Mouse (Mus musculus): ENCODE data around the gene Myo15b.
A peak's percentile ranks its signal among the peaks of the same experiment; 100 is the strongest.

Gene Myo15b

DNA sequence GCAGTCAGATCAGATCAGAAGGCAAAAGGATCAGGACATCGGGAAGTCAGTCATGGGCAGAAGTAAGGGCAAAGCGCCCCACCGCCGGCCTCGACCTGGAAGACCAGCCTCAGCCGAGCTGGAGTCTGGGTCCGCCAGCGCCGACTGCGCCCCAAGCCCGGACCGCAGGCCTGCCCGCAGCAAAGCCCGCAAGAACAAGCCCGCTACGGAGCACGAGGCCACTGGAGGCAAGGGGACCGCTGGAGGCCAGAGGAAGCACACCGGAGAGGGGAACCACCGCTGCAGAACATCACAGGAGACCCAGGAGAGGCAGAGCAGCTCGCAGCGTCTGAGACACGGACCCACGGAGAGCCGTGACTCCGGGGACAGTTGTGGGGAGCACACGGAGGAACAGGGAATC is at the start of gene Myo15b:
Myo15b (plus strand) TSS at position 53 of the 400 bp plus-strand sequence.
- DNase-seq = no peak

- peak; percentile 60 for DNase-seq
Measured at GRCm38 (mm10) chr11:115808696-115809310, 49.4 kb upstream of the Myo15b start.

DNA sequence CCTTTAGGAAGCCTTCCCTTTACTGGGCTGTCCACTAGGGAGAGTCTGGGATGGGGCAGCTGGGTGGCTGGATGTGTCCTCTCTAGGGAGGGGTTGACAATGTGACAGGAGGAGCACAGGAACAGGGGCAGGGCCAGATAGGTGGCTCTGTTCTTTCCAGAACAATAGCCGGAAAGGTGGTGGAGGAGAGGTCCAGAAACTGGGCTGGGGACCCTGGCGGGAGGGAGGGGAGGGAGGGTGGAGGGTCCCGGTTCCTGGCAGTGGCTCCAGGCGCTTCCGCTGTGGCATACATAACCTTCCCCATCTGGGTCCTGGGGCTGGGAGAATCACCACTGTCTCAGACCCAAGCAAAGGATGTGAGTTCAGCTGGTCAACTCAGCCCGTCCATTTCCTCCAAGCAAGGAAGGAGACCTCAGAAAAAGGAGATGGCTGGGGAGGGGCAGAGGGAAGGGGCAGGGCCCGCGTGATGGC is 48.9 kb upstream of the Myo15b start:
- no peak for DNase-seq

DNA sequence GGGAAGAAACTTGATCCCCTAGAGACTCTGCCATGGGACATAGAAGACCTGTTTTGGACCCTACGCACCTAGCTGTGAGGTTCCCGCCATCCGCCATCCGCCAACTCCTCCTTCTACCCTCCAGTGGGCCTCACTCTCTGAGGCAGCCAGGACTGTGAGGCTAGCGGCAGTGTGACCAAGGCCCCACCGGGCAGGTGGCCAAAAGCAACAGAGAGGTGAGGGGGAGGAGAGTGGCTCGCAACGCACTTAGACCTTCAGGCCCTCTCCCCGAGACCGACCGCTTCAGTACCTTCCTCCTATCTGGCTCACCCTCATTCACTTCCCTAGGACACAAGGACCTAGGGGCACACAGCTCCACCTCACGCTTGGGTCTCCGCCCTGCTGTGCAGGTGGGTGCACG is 47.8 kb upstream of the Myo15b start:
- DNase-seq = peak; percentile 65

GRCm38 (mm10) chr11:115811381-115812093 is 46.7 kb upstream of the Myo15b start:
- DNase-seq = no peak

- DNase-seq = no peak
Measured at GRCm38 (mm10) chr11:115812095-115812494, 46.1 kb upstream of the Myo15b start.

GRCm38 (mm10) chr11:115812533-115813420 is 45.4 kb upstream of the Myo15b start:
- DNase-seq = peak; percentile 57

GRCm38 (mm10) chr11:115813507-115814296 is 44.5 kb upstream of the Myo15b start, which contains the start of gene Caskin2:
Gene Caskin2, minus strand, starts transcription at chr11:115813639.
- DNase-seq = peak; percentile 100

DNA sequence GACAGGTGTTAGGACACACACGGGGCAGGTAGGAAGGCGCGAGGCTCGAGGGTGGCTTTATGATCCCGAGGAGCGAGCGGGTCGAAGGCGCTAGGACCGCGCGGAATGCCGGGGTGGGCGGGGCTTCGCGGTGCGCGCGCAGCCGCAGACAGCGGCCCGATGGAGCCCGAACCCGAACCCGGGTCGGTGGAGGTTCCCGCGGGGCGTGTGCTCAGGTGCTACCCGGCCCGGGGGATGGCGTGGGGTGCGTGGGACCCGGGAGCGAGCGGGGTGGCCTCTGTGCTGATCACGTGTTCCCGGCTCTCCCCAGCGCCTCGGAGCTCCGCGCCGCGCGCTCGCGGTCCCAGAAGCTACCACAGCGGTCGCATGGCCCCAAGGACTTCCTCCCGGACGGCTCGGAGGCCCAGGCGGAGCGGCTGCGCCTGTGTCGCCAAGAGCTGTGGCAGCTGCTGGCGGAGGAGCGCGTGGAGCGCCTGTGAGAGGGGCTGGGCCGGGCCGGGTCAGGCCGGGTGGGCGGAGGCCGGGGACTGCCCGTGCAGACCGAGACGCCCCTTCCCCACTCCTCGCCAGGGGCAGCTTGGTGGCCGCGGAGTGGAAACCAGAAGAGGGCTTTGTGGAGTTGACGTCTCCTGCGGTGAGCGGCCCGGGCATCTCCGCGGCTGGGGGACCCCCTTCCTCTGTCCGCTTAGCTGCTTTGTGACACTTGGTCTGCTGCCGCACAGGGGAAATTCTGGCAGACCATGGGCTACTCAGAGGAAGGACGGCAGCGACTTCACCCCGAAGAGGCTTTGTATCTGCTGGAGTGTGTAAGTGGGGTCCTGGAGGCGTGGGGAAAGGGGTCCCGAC is 43.4 kb upstream of the Myo15b start, which contains the start of gene Tsen54:
Tsen54 (plus strand) TSS at position 120 of the 846 bp plus-strand sequence.
- DNase-seq = peak; percentile 91

DNA sequence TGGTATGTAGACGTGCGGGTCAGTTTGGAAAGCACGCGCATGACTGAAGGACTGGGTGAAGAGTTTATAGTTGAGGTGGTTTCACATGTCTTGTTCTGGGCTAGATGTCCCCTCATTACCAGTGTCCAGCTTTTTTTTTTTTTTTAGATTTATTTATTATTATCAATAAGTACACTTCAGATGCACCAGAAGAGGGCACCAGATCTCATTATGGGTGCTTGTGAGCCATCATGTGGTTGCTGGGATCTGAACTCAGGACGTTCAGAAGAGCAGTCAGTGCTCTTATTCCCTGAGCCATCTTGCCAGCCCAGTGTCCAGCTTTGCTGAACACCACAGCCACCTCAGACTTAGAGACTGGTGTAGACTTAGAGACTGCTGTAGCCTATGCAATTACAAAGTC is 40.9 kb upstream of the Myo15b start:
- no peak for DNase-seq

DNA sequence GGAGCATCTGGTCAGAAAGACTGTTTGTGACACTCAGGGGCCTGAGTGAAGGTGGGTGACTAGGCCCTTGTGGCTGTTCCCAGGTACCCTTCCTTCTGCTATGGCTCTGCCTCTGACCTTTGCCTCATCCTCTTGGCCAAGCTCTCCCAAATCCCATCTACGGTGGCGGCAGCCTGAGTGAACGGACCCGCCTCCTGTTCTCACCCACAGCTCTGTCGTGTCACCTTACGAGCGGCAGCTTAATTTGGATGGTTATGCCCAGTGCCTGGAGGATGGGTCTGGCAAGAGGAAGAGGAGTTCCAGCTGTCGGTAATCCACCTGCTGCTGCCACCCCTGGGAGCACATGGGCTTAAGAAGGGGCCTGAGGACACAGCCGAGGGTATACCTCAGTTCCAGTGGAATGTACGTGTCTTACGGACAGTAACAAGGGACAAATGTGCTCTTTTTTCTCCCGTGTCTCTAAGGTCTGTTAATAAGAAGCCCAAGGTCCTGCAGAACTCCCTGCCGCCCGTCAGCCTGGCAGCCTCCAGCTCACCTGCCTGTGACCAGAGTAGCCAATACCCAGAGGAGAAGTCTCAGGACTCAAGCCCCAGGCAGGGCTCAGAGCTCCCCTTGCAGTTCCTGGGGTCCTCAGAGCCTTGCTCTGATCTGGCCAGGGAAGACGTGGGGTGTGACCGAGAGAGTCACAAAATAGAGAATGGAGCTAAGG is 38.1 kb upstream of the Myo15b start:
- DNase-seq = no peak

DNA sequence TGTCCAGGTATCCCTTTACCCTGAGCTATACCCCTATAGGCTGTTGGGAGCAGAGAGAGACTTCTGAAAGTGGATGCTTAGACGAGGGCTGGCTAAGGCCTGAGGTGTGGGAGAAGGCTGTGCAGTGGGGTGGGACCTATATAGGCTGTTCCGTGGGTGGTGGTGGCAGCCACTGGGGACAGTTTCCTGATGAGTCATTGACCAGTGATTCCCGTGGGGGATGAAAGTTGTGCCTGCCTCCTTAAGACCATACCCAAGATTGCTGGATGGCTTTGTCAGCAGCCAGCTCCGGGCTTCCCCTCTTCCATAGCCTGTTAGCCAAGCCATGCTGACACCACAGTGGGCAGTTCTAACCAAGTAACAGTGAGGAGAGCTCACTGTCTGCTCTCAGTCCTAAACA is 37.2 kb upstream of the Myo15b start:
- no peak for DNase-seq

DNA sequence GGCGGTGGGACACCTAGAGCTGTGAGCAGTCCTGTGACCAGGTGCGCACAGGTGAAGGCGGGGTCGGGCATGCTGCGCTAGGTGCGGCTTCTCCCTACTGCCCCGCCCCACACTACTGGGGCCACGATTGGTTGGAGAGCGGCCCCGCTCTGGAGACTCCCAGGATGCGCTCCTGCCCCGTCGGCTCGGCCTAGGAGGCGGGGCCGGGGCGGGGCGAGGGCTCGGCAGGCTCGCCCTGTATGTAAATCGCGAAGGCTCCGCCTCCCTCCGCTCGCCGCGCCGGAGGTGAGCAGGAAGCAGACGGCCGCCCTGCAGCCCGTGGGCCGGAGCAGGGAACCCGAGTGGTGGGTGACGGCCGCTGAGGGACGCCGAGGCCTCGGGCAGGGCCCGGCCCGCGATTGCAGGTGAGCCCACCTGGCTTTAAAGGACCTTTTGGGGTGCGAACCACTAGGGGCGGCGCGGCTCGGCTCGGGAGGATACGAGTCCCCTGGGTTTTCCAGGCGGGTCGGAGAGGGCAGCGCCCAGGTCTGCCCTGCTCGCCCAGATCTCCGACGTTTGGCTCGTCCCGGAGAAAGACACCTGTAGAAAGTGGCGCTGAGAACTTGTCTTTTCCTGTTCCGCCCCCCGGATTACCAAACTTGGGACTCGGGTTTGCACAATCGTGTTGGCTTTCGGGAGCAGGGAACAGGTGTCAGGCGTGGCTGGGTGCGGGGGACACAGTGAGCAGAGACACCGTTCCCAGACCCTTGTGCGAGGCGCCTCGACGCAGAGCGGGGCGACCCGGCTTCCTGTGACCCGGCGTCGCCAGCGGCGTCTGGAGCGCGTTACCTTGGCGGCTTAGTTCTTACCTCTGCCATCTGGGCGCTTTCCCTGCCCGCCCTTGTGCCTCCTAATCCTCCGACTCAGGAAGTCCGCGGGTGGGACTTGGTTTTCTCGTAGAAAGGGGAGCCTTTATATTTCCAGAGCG is 34.1 kb upstream of the Myo15b start, which contains the start of gene Llgl2:
Llgl2 (plus strand) TSS at position 276 of the 967 bp plus-strand sequence.
- peak; percentile 98 for DNase-seq

DNA sequence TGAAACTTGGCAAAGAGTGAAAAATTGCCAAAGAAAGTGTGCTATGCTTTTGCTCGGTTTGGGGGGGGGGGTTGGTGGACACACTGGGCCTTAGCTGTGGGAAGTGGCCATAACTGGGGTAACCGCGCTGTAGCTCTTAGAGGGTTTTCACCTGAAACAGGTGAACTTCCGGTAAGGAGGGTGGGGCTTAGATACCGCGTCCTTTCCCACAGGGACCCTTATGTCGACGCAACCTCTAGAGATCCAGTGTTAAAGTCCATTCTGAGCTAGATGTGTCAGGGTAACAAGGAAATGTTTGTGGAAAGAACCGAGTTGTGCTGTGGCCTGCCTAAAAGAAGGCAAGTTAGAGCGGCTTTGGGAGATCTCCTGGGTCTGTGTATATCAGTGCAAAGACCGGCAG is 33.4 kb upstream of the Myo15b start:
- DNase-seq = no peak

DNA sequence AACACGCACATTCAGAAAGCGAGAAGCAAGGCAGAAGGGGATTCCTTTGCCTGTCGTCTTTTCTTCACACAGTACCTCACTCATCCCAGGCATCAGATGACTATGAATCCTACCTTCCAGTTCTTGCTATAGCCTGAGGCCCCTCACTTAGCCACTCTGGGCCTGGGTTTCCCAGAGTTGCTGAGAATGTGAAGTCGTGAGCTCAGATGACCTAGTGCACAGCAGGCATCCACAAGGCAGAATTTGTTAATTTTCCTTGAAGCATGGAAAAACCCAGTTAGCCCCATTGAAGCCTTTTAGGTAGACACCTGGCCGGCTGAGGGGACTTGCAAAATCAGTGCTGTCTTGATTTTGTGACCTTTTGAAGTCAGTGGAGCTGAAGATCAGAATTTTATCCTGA is 31.7 kb upstream of the Myo15b start:
- DNase-seq = no peak

GRCm38 (mm10) chr11:115827624-115828023 is 30.6 kb upstream of the Myo15b start:
- DNase-seq = no peak

DNA sequence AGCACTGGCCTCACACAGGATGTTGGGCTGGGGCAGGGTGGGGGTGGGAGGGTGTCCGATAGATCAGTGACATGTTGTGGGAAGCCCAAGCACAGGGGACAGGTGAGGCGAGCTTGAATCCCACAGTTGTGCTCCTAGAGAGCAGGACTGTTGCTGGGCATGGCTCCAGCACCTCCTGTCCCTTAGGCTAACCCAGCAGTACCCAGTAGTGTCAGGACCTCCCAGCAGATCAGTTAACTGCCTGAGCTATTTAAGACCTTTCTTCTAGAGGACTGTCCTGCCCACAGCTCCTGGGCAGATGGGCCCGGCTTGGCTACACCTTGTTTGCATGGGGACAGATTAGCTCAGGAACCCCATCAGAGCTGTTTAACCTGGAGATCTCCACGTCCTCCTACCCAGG is 29.2 kb upstream of the Myo15b start:
- no peak for DNase-seq

- DNase-seq = no peak
Measured at GRCm38 (mm10) chr11:115830550-115831325, 27.5 kb upstream of the Myo15b start.

DNA sequence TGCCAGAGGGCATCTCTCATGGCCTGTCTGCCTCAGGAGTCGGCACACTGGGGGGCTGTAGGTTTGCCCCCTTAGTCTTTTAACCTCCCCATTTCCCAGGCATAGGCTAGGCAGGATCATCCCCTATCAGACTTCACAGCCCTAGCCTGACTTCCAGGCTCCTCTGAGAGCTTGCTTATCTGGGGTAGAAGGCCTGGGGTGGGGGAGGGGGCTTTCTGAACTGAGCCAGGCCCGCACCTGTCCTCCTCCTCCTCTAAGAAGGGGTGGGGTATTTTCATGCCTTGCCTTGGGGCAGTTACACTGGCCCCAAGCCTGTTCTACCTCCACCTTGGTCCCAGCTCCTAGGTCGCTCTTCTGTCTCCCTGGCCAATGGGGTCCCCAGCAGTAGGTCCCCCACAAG is 26.7 kb upstream of the Myo15b start:
- DNase-seq = peak; percentile 67

Measured in liver (tissue).